Mouse (Mus musculus) layer of hippocampus, adult 2 months (tissue): ENCODE results near the gene Cst6. TPM values are rescaled to one million over a fixed set of nuclear protein-coding genes. Genes with fewer than 3 reads are reported as not detected.

Experiments used
- DNase-seq, 2 experiments: peaks; one replicate each; pipeline ENCODE4 v3.0.0; 2022; ENCODE audit warnings: low spot score in 2 of 2
- H3K27ac ChIP-seq: fragments of 200-600 bp; 2 replicates; pipeline ENCODE4 v1.8.1; 2022
- H3K4me3 ChIP-seq: fragments of 200-600 bp; 2 replicates; pipeline ENCODE4 v1.8.1; 2022; ENCODE audit warnings: mild to moderate bottlenecking
- CTCF ChIP-seq: fragments of 200-600 bp; conservative IDR thresholded peaks from 2 replicates; pipeline ENCODE4 v1.8.1; 2022; ENCODE audit warnings: antibody characterized with exemption, mild to moderate bottlenecking, moderate library complexity
- total RNA-seq, 2 experiments: library from RNA; stranded (reverse); gene quantifications; 2 replicates each; pipeline ENCODE4 v1.2.3; 2021

Cst6 gene
- total RNA-seq, 2 experiments from 2014 or later, result 4.6 to 5.9 TPM

DNA sequence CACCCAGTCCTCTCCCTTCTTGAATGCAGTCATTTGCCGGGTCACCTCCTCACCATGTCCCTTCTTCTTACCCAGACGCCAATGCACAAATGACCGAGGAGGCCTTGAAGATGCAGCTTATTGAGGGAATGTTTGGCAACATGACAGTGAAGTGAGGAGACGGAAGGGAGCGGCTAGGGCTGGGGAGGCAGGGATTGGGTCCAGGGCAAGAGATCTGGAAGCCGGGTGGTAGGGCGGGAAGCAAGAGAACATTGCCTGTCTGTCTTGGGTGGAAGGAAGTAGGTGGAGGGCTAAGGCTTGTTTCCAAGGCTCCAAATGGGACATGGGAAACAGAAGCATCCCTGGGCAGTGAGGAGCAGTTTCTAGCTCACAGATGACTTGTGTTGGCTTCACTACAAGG, 8.0 kb downstream of the Cst6 start:
- no peak for TF ChIP-seq CTCF
- H3K4me3 ChIP-seq, result no peak overlapping the region
- no peak overlapping the region for H3K27ac ChIP-seq
- no peak for DNase-seq

DNA sequence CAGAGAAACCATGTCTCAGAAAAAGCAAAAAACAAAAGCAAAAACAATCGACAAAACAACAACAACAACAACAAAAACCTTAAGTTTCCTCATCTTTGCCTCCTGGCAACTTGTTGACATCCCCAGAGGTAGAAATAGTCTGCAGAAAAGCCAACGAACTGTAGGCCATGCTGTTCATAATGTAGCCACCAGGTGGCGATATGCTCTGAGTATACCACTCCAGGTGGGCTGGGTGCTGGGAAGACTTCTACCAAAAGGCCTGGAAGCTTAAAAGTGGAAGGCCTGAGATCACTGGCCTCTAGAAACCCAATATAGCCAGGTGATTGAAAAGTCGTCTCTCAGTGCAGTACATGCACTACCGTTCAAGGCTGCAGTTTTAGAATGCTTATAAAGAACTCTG, 11.4 kb downstream of the Cst6 start:
- peak; percentile 70 to 86 for DNase-seq
- no peak overlapping the region for H3K27ac ChIP-seq
- no peak overlapping the region for H3K4me3 ChIP-seq
- peak; percentile 99 for TF ChIP-seq CTCF

DNA sequence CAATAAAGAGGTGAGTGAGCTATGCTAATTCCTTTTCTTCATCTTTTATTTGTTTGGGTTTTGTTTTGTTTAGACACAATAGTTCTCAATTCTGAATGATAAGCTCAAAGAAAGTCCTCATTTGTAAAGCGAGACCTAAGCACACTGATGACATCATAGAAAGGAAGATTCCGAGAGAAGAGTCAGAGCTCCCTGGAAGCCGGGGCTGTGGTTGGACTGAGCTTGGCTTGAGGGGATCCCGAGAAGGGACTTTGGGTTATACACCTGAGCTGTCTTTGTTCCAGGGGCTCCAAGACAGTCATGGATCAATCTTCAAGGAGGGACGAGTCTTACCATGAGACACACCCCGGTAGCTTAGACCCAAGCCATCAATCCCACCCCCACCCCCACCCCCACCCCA, 13.9 kb downstream of the Cst6 start, which contains the start of gene Catsper1:
TSS of gene Catsper1 (plus strand) at position 301 of the 400 bp plus-strand sequence.
- Histone ChIP-seq H3K4me3 (no peak within 1 kb of the TSS), H3K27ac (no peak within 1 kb of the TSS)
- DNase-seq, result no peak
- TF ChIP-seq CTCF, result no peak

DNA sequence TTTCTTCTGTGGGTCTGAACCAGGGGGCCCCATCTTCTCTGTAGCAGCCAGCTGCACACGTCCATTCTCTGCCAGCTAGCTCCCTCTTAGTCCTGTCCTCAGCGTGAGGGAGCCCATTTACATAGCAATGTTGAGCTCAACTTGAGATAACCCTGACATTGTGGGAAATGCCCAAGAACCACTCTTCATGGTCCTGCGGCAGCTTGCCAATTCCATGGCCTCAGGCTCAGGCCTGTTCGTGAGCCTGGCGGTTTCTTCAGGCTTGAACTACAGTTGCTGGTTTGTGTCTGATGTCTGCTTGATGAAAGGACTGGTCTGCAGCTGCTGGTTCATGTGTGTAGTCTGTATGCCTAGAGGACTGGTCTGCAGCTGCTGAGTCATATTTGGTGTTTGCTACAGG, 14.6 kb downstream of the Cst6 start:
- no peak for DNase-seq
- H3K4me3 ChIP-seq, result no peak overlapping the region
- no peak overlapping the region for H3K27ac ChIP-seq
- no peak for TF ChIP-seq CTCF

DNA sequence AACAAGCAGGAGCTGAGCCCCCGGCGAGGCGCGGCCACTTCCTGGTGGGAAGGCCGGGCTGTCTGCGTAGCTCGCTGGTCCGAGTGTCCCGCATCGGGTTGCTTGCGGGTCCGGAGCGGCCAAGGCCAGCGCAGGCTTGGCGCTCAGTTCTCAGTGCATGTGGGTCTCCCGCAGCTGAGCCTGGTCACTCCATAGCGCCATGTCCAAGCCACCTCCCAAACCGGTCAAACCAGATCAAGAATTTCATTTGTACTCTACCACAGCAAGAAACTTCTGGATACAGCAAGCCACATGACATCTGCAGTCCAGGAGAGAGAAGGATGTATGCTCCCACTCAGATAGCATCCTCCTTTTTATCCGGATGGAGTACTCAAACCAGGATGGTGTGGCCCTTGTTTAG, 21.4 kb downstream of the Cst6 start:
- no peak for DNase-seq
- no peak overlapping the region for H3K4me3 ChIP-seq
- no peak overlapping the region for H3K27ac ChIP-seq
- no peak for TF ChIP-seq CTCF

DNA sequence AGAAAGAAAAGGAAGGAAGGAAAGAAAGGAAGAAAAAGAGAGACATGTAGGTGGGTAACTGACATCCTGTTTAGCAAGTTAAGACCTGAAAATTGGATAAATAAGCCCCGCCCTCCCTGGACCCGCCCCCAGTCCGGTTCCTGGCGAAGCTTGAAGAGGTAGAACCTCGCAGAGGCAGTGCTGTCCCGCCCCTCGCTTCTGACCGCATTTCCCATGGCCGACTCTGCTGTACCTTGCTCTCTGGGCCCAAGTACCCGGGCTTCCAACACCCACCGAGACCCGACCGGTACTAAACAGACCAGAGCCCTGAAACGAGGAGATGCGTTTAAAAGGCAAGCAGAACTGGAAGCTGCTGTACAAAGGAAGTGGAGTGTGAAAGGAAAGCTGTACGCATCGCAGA, 25.6 kb downstream of the Cst6 start:
- Histone ChIP-seq H3K27ac (no peak overlapping the region), H3K4me3 (no peak overlapping the region)
- DNase-seq, result no peak
- TF ChIP-seq CTCF, result no peak

DNA sequence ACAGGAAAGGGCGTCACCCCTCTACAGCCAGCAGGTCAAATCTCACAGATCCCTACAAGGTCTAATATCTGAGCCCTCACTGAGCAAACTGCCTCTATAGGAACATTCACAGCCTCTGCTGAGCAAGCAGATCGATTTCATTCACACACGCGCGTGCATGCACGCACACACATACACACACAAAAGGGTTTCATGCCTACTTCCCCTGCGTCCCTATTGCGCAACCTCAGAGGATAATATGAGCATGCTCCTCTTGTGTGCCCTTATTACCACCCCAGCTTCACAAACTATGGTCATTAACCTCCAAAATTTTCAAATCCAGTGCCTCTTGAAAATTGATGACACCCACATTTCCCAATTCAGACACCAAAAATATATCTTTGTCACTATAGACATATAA, 36.2 kb downstream of the Cst6 start:
- Histone ChIP-seq H3K4me3 (no peak overlapping the region), H3K27ac (no peak overlapping the region)
- no peak for TF ChIP-seq CTCF
- DNase-seq, result no peak

DNA sequence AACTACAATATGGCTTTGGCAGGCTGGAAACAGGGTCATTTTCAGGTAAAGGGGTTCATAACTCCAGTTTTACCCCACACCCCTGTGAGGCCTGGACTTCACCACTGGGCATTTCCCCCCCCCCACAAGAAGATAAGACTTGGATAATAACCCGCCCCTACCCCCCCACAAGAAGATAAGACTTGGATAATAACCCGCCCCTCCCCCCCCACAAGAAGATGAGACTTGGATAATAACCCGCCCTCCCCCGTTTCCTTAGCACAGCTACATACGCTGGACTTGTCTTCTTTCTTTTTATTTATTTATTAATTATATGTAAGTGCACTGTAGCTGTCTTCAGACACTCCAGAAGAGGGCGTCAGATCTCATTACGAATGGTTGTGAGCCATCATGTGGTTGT, 40.3 kb downstream of the Cst6 start:
- no peak for DNase-seq
- Histone ChIP-seq H3K27ac (no peak overlapping the region), H3K4me3 (no peak overlapping the region)
- no peak for TF ChIP-seq CTCF

DNA sequence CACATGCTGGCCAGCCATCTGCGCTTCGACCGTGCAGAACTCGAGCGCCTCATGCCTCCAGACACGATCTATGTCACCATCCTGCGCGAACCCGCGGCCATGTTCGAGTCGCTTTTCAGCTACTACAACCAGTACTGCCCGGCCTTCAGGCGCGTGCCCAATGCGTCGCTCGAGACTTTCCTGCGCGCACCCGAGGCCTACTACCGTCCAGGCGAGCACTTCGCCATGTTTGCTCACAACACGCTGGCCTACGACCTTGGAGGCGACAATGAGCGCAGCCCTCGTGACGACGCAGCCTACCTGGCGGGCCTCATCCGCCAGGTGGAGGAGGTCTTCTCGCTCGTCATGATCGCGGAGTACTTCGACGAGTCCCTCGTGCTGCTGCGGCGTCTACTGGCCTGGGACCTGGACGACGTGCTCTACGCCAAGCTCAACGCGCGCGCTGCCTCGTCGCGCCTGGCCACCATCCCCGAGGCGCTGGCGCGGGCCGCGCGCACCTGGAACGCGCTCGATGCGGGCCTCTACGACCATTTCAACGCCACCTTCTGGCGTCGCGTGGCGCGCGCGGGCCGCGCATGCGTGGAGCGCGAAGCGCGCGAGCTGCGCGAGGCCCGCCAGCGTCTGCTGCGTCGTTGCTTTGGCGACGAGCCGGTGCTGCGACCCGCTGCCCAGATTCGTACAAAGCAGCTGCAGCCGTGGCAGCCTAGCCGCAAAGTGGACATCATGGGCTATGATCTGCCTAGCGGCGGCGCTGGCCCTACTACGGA, 42.2 kb downstream of the Cst6 start:
- peak overlapping the region; percentile 8; the same call in 1 of the 2 replicates for H3K4me3 ChIP-seq
- peak in 1 of 2 experiments; percentile 29 for DNase-seq
- no peak for TF ChIP-seq CTCF
- no peak overlapping the region for H3K27ac ChIP-seq

DNA sequence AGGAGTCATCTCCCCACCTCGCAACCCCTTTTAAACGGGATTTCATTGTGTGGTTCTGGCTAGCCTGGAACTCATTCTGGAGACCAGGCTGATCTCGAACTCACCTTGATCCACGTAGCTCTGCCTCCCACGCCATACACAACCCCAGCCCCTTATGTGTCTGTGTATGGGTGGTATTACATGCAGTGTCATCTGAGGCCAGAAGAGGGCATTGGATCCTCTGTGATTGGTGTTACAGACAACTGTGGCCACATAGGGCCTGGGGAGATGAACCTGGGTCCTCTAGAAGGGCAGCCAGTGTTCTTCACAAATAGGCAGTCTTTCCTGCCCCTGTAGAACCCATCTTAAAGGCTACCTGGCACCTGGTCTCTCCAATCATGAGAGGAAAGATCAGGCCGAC, 43.1 kb downstream of the Cst6 start:
- no peak overlapping the region for H3K27ac ChIP-seq
- no peak overlapping the region for H3K4me3 ChIP-seq
- DNase-seq, result no peak
- TF ChIP-seq CTCF, result peak; percentile 66

DNA sequence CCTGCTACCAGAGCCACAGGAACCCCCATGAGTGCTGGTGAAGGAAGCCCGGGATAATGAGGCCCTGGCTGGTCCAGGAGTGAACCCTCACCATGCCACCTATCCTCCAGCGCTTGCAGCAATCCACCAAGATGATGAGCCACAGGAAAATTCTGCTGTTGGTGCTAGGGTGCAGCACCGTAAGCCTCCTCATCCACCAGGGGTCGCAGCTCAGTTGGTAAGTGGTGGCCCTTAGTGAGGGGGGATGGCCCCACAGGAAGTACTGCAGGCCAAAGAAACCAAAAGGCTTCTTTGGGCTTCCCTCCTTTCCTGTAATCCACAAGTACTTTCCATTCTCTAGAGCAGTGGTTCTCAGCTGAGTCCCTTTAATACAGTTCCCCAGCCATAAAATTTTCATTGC, 46.9 kb downstream of the Cst6 start:
- DNase-seq, result peak in 1 of 2 experiments; percentile 53

DNA sequence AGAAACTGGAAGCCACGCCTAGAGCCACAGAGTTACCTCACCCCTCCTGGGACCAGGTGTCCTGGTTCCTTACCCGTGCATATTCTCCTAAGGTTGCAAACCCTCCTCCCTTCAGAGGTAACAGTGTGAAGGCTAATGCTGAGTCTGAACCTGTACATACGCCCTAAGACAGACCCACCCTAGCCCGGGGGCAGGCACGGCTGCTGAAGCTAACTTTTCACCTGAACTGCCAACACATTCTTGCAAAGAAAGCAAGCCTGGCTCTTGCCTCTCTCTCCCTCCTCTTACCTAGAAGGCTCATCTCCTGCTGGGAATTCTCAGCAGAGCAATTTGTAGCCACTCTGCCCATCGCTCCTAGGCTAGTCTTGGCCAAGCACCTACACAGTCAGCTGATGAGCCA, 48.8 kb downstream of the Cst6 start:
- H3K4me3 ChIP-seq, result peak overlapping the region; percentile 80
- H3K27ac ChIP-seq, result no peak overlapping the region
- DNase-seq, result no peak
- no peak for TF ChIP-seq CTCF

More for the DNA sequence above, 46.9 kb downstream of the Cst6 start:
- peak; percentile 80 for TF ChIP-seq CTCF
- Histone ChIP-seq H3K27ac (no peak overlapping the region), H3K4me3 (no peak overlapping the region)

DNA sequence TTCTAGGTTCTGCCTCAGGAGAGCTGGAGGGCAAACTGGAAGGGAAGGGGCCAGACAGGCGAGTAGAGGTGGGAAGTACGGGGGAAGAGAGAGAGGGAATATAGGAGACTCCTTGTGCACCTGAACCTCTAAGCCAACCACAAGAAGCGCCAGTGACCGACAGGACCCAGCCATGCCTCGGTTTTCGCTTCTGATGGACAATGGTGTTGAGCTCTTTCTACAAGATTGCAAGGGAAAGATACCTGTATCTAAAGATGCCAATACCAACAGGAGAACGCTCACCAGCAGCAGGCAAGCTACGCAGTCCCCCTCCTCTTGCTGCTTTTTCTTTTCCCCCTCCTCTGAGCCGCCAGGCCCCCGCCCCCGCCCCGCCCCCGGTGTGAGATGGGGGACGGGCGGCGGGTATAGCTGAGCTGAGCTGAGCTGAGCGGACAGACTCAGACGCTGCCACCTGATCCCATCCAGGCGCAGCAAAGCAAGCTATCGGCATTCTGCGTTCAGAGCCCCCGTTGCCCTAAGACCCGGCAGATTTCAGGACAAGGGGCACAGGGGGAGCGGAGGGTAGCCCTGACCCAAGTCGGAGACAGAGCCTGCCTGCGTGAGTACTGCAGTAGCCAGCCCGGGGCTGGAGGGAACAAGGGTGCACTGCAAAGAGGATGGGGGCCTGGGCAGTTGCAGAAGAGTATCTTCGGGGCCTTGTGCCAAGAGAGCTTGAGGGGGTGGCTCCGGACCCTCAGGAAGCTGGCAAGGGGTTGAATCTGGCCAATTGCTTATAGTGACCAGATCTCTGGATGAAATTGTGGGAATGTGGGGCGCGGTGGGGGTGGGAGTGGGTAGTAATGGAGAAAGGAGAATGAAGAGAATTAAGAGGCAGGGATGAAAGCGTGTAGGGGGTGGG, 51.2 kb downstream of the Cst6 start, which contains the start of gene Gal3st3:
TSS of gene Gal3st3 (plus strand) at position 429 of the 898 bp plus-strand sequence.
- peak within 1 kb of the TSS; percentile 80 for H3K4me3 ChIP-seq
- peak within 1 kb of the TSS; percentile 96 for H3K27ac ChIP-seq
- peak; percentile 48 to 63 for DNase-seq
- no peak for TF ChIP-seq CTCF
